Mouse (Mus musculus) stomach, embryonic 15.5 days (tissue): ENCODE results near the gene Rfx2. TPM values are rescaled to one million over a fixed set of nuclear protein-coding genes. Genes with fewer than 3 reads are reported as not detected.
A peak's percentile ranks its signal among the peaks of the same experiment; 100 is the strongest.

Experiments
- ATAC-seq: fragments of 200-750 bp; cut with Nextera tagmentation; 2 replicates; pipeline ENCODE4 v1.8.0; 2017; ENCODE audit warnings: low read depth, moderate number of reproducible peaks, moderate TSS enrichment; ENCODE audit not compliant: insufficient read depth, low FRiP score
- H3K27ac ChIP-seq: fragments of 300-500 bp; sonication (generic); 2 replicates; pipeline ENCODE4 v1.5.1; 2015; ENCODE audit warnings: mild to moderate bottlenecking, inconsistent platforms
- H3K27me3 ChIP-seq: fragments of 300-500 bp; sonication (generic); replicated peaks from 2 replicates; pipeline ENCODE4 v1.6.1; 2015; ENCODE audit warnings: inconsistent platforms
- H3K36me3 ChIP-seq: fragments of 300-500 bp; sonication (generic); 2 replicates; pipeline ENCODE4 v1.6.1; 2015; ENCODE audit warnings: inconsistent platforms
- H3K4me1 ChIP-seq: fragments of 300-500 bp; sonication (generic); 2 replicates; pipeline ENCODE4 v1.6.1; 2015; ENCODE audit warnings: inconsistent platforms
- H3K4me2 ChIP-seq: fragments of 300-500 bp; sonication (generic); 2 replicates; pipeline ENCODE4 v1.6.1; 2015; ENCODE audit warnings: mild to moderate bottlenecking, inconsistent platforms
- H3K4me3 ChIP-seq: fragments of 300-500 bp; sonication (generic); replicated peaks from 2 replicates; pipeline ENCODE4 v1.5.1; 2015; ENCODE audit warnings: inconsistent platforms
- H3K9ac ChIP-seq: fragments of 300-500 bp; sonication (generic); 2 replicates; pipeline ENCODE4 v1.6.1; 2015; ENCODE audit warnings: inconsistent platforms
- H3K9me3 ChIP-seq: fragments of 300-500 bp; sonication (generic); 2 replicates; pipeline ENCODE4 v1.6.1; 2016; ENCODE audit warnings: inconsistent platforms
- WGBS: fragments of 180-500 bp; shearing (Covaris S2); methylation state at CpG from one replicate; pipeline ENCODE4 v1.1.7; 2015; 5-methylcytosine and 5-hydroxymethylcytosine counted together
- polyA plus RNA-seq: library from polyadenylated mRNA; unstranded; fragments of >200 nt; fragmentation: Nextera tagmentation; extraction: Ambion mirVana; gene quantifications from 2 replicates; pipeline ENCODE4 v1.2.1, GENCODE M21; 2015

The Rfx2 gene
- polyA plus RNA-seq, 1 experiment from 2014 or later = 6.6 TPM

DNA sequence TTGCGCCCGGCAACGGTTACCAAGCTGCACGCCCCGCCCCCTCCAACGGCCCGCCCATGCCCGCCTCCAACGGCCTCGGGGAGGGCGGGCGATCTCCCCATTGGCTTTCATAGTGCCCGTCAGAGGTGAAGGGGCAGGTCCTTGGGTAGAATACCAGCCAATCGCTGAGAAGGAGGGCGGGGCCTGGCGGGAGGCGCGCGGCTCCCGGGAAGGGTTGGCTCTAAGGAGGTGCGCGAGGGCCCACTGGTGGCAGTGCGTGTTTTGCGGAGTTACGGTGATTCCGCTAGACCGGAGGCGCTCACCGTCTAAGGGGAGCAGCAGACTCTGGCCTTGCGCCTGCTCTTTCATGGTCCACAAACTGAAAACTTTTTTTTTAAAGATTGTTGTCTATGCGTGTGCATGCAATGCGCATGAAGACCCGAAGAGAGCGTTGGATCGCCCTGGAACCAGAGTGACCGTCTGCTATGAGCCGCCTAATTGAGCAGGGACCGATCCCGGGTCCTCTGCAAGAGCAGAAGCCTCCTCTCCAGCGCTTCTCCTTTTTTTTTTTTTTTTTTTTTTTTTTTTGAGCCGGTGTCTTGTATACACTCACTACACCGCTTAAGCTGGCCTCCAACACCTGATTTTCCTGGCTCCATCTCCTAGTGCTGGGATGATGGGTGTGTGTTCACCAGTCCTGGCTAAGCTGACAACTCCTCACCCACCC is 451 bp upstream of the Rfx2 start:
- Histone ChIP-seq H3K27me3 (no peaks in the 10 kb centered on the region), H3K4me3 (peak overlapping the region; percentile 55), H3K36me3 (no peaks in the 10 kb centered on the region), H3K4me1 (0 out of 2 replicates have a peak, but pooled peaks cover 12% of the 10 kb centered on the region), H3K27ac (no peak overlapping the region), H3K9me3 (no peaks in the 10 kb centered on the region), H3K4me2 (peak overlapping the region; percentile 89), H3K9ac (0 out of 2 replicates have a peak overlapping the region, but pooled peaks have one; percentile 3)
- WGBS = under 1% methylated on average over 41 of the region's 42 CpGs
- peak; percentile 97 for ATAC-seq

- H3K27me3 ChIP-seq = no peaks in the 10 kb centered on the region
- H3K36me3 ChIP-seq = no peaks in the 10 kb centered on the region
- no peak overlapping the region for H3K27ac ChIP-seq
- peak overlapping the region; percentile 89 for H3K4me2 ChIP-seq
- H3K4me1 ChIP-seq = 0 out of 2 replicates have a peak, but pooled peaks cover 12% of the 10 kb centered on the region
- ATAC-seq = no peak
- H3K9ac ChIP-seq = peak overlapping the region; percentile 34; the same call in 1 of the 2 replicates
- H3K4me3 ChIP-seq = peak overlapping the region; percentile 55
- 2% methylated on average over 27 of the region's 27 CpGs for WGBS
- no peaks in the 10 kb centered on the region for H3K9me3 ChIP-seq
Measured at GRCm38 (mm10) chr17:56829795-56830194, 1.0 kb downstream of the Rfx2 start.

DNA sequence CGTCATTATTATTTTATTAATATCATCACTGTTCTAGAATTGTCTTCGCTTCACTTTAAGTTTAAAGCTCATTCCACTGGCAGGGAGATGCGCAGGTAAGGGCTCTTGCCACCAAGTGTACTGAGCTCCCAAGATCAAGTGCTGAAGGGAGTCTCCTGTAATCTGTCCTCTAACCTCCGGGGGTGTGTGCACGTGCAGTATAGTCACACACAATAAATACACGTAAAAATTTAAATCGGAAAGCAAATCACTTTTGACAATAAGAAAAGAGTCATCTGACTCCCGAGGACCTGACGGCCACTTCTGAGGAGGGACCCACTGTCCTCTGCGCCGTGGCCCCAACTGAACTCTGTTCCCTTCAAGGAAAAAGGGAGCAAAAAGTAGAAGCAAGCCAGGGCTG is 1.6 kb downstream of the Rfx2 start:
- H3K27ac ChIP-seq = no peak overlapping the region
- WGBS = 43% methylated on average over 11 of the region's 11 CpGs
- ATAC-seq = no peak
- H3K4me2 ChIP-seq = peak overlapping the region; percentile 89
- H3K4me1 ChIP-seq = 0 out of 2 replicates have a peak, but pooled peaks cover 12% of the 10 kb centered on the region
- H3K4me3 ChIP-seq = peak overlapping the region; percentile 55
- no peak overlapping the region for H3K9ac ChIP-seq
- H3K9me3 ChIP-seq = no peaks in the 10 kb centered on the region
- H3K36me3 ChIP-seq = no peaks in the 10 kb centered on the region
- no peaks in the 10 kb centered on the region for H3K27me3 ChIP-seq

DNA sequence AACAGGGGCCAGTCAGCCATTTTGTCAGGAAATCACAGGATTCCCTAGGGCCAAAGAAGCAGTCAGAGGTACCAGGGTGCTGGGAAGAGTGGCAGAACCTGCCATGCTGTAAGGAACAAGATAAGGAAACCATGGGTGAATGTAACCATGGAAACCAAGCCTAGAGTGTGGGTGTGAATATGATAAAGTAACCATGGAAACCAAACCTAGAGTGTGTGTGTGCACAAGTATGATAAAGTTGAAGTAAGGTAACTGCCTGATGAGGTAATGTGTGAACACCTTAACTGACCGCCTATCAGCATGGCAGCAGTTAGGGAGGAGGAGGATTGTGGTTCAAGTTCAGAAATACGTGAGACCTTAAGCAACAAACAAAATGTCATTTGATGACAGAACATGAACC is 4.1 kb downstream of the Rfx2 start:
- no peak overlapping the region for H3K4me2 ChIP-seq
- H3K9me3 ChIP-seq = no peaks in the 10 kb centered on the region
- no peaks in the 10 kb centered on the region for H3K36me3 ChIP-seq
- ATAC-seq = peak; percentile 48; the same call in 1 of the 2 replicates
- no peaks in the 10 kb centered on the region for H3K27me3 ChIP-seq
- no peak overlapping the region for H3K27ac ChIP-seq
- H3K9ac ChIP-seq = no peak overlapping the region
- 73% methylated on average over 2 of the region's 2 CpGs for WGBS
- no peak overlapping the region for H3K4me3 ChIP-seq
- H3K4me1 ChIP-seq = peaks cover 16% of the 10 kb centered on the region; the same call in 1 of the 2 replicates

DNA sequence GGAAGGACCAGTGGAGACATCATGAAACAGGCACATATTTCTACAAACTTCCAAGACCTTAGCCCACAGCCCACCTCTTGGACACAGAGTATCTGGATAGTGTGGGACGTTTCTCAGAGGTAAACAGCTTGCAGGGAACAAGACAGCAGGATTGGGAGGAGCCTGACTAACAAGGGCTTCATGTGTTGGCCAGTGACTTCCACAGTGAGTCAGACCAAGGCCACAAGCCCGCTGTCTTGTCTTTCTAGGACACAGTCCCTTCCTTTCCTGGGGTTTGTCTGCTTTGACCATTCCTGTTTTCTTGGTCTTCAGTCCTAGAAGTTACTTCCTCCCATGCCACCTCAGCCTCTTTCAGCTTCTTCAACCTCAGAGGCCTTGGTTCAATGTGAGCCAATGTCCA is 7.5 kb downstream of the Rfx2 start:
- no peaks in the 10 kb centered on the region for H3K9me3 ChIP-seq
- no peak overlapping the region for H3K4me3 ChIP-seq
- WGBS = 62% methylated on average over 2 of the region's 2 CpGs
- ATAC-seq = no peak
- no peaks in the 10 kb centered on the region for H3K27me3 ChIP-seq
- H3K9ac ChIP-seq = no peak overlapping the region
- H3K4me1 ChIP-seq = peaks cover 11% of the 10 kb centered on the region
- no peak overlapping the region for H3K27ac ChIP-seq
- no peak overlapping the region for H3K4me2 ChIP-seq
- H3K36me3 ChIP-seq = no peaks in the 10 kb centered on the region

GRCm38 (mm10) chr17:56822380-56822779 is 8.4 kb downstream of the Rfx2 start:
- H3K4me3 ChIP-seq = no peak overlapping the region
- H3K9ac ChIP-seq = no peak overlapping the region
- no peaks in the 10 kb centered on the region for H3K36me3 ChIP-seq
- no peaks in the 10 kb centered on the region for H3K27me3 ChIP-seq
- ATAC-seq = no peak
- H3K4me2 ChIP-seq = no peak overlapping the region
- H3K9me3 ChIP-seq = no peaks in the 10 kb centered on the region
- WGBS = 66% methylated on average over 2 of the region's 2 CpGs
- H3K4me1 ChIP-seq = peaks cover 11% of the 10 kb centered on the region
- H3K27ac ChIP-seq = 0 out of 2 replicates have a peak overlapping the region, but pooled peaks have one; percentile 16

GRCm38 (mm10) chr17:56819694-56820111 is 11.1 kb downstream of the Rfx2 start:
- H3K36me3 ChIP-seq = no peaks in the 10 kb centered on the region
- ATAC-seq = peak; percentile 78
- H3K9me3 ChIP-seq = no peaks in the 10 kb centered on the region
- H3K27me3 ChIP-seq = no peaks in the 10 kb centered on the region
- peak overlapping the region; percentile 66 for H3K27ac ChIP-seq
- no peak overlapping the region for H3K4me3 ChIP-seq
- H3K4me1 ChIP-seq = peaks cover 15% of the 10 kb centered on the region
- WGBS = 59% methylated on average over 8 of the region's 8 CpGs
- no peak overlapping the region for H3K9ac ChIP-seq
- no peak overlapping the region; the same call in 1 of the 2 replicates for H3K4me2 ChIP-seq

DNA sequence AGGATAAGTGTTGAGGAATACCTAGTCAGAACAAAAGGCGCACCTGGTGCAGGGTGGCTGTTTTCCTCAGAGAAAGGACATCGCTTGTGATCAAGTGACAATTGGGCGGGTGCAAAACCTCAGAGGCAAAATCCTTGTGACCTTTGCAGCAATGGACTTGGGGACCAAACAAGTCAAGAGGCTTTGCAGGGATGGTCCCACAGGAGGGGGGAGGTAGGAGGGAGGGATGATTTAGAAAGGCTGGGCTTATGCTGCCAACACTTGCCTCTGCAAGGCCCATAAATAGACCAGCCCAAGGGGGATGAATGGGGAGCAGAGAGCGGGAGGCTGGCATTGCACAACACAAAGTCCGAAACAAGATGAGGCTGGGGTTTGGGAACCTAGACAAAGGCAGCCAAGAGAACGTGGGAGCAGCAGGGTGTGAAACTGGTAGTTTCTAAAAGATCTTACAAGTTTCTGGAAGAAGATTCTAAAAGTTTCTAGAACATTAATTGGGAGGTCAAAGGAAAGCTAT is 11.7 kb downstream of the Rfx2 start:
- no peaks in the 10 kb centered on the region for H3K9me3 ChIP-seq
- H3K4me3 ChIP-seq = no peak overlapping the region
- no peak overlapping the region for H3K9ac ChIP-seq
- peak overlapping the region; percentile 67; the same call in 1 of the 2 replicates for H3K27ac ChIP-seq
- 70% methylated on average over 6 of the region's 6 CpGs for WGBS
- H3K36me3 ChIP-seq = no peaks in the 10 kb centered on the region
- no peak overlapping the region for H3K4me2 ChIP-seq
- H3K27me3 ChIP-seq = no peaks in the 10 kb centered on the region
- H3K4me1 ChIP-seq = peaks cover 19% of the 10 kb centered on the region
- ATAC-seq = no peak

- peak; percentile 40; the same call in 1 of the 2 replicates for ATAC-seq
- Histone ChIP-seq H3K4me3 (no peak overlapping the region), H3K4me2 (no peak overlapping the region), H3K9ac (no peak overlapping the region), H3K36me3 (no peaks in the 10 kb centered on the region), H3K27ac (0 out of 2 replicates have a peak overlapping the region, but pooled peaks have one; percentile 67), H3K27me3 (no peaks in the 10 kb centered on the region), H3K4me1 (peaks cover 22% of the 10 kb centered on the region), H3K9me3 (no peaks in the 10 kb centered on the region)
- WGBS = 34% methylated on average over 11 of the region's 11 CpGs
Measured at GRCm38 (mm10) chr17:56818067-56818636, 12.7 kb downstream of the Rfx2 start.

DNA sequence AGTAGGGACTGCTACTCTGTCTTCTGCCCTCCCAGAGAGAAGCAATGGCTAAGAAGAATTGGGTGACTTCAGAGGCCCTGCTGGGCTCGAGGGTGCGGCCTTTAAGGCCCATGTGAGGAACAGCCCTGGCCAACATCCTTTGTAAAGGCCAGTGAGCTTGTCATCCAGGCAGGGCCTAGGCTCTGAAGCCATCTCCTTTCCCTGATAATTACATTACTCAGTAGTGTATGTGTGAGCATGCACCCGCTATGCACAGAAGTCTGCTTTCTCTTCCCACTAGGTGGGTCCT is 15.8 kb downstream of the Rfx2 start:
- Histone ChIP-seq H3K36me3 (no peaks in the 10 kb centered on the region), H3K4me2 (no peak overlapping the region), H3K9me3 (no peaks in the 10 kb centered on the region), H3K4me1 (peaks cover 26% of the 10 kb centered on the region), H3K27me3 (no peaks in the 10 kb centered on the region), H3K9ac (no peak overlapping the region), H3K4me3 (no peak overlapping the region), H3K27ac (peak overlapping the region; percentile 59)
- ATAC-seq = no peak
- WGBS = 77% methylated on average over 3 of the region's 3 CpGs

DNA sequence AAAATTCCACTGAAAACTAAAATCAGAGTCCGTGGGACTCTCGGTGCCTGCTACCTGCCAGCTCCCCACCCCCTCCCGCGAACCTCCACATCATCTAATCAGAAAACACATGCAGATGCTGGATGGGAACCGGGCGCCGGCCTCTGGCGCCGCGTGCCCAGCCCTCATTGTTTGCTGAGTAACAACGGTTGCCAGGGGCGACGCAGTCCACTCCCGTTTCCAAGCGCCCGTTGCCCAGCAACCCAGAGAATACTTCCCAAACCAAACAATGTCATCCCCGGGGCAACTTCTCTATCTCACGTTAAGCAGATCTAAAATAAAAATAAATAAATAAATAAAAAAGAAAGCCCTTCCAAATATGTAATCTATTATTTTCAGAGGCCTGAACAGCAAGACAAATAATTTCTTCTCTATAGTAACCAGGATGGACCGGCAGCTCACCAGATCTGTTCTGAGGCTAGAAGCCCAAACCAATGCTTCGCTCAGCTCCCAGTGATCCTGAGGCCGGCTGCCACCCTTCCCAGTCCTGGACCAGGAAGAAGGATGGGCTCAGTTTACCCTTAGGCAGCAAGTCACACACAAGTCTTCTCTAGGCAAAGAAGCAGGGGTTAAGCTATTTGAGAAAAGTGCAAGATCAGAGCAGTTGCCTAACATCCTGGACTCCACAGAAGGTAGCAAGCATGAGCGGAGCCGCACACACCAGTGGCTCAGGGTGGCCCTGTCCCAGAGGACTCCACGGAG is 16.3 kb downstream of the Rfx2 start:
- 14% methylated on average over 24 of the region's 24 CpGs for WGBS
- H3K4me3 ChIP-seq = no peak overlapping the region
- H3K9ac ChIP-seq = no peak overlapping the region
- H3K27me3 ChIP-seq = no peaks in the 10 kb centered on the region
- 0 out of 2 replicates have a peak, but pooled peaks have one; percentile 36 for ATAC-seq
- peak overlapping the region; percentile 59 for H3K27ac ChIP-seq
- no peaks in the 10 kb centered on the region for H3K36me3 ChIP-seq
- H3K4me2 ChIP-seq = 0 out of 2 replicates have a peak overlapping the region, but pooled peaks have one; percentile 8
- H3K4me1 ChIP-seq = peaks cover 31% of the 10 kb centered on the region
- no peaks in the 10 kb centered on the region for H3K9me3 ChIP-seq
